Mouse (Mus musculus) megakaryocyte, adult 5-6 weeks (primary cell): Measurements from ENCODE around the gene Ubr4. TPM values are rescaled to one million over a fixed set of nuclear protein-coding genes. Genes with fewer than 3 reads are reported as not detected.
"Not testable (repeated sequence)": the region's sequence is repeated elsewhere in the genome, so short reads cannot be mapped to it uniquely, and the experiment has no call there.

Source experiments
- ATAC-seq: 2 replicates; pipeline ENCODE4 v1.8.0; 2016; ENCODE audit warnings: mild to moderate bottlenecking, inconsistent platforms; ENCODE audit not compliant: poor library complexity, severe bottlenecking
- total RNA-seq, 2 experiments: library from RNA; stranded (forward) in 1 of 2; stranded (reverse) in 1 of 2; fragments of 153-499, 151-499 nt in 1 of 2; fragments of 221-1000, 200-1000 nt in 1 of 2; gene quantifications; 2 replicates each; pipeline versions ENCODE4 v1.2.3 to v1.2.4; 2015 to 2017

Ubr4 gene
- total RNA-seq, 2 experiments from 2014 or later: 49.1 to 59.0 TPM

DNA sequence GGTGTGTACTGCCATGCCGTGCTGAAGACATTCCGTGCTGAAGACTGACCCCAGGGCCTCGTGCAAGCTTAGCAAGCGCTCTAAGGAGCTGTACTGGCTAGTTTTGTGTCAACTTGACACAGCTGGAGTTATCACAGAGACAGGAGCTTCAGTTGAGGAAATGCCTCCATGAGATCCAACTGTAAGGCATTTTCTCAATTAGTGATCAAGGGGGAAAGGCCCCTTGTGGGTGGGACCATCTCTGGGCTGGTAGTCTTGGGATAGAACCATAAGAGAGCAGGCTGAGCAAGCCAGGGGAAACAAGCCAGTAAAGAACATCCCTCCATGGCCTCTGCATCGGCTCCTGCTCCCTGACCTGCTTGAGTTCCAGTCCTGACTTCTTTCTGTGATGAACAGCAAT is 177.8 kb downstream of the Ubr4 start, which contains the start of gene Iffo2:
TSS of gene Iffo2 (plus strand) at position 301 of the 400 bp plus-strand sequence.
- not testable (repeated sequence) for ATAC-seq

- ATAC-seq: no peak
These were observed 179.7 kb downstream of the Ubr4 start for GRCm38 (mm10) chr4:139532081-139532480.

GRCm38 (mm10) chr4:139535127-139535695 is 182.8 kb downstream of the Ubr4 start:
- ATAC-seq: no peak

GRCm38 (mm10) chr4:139535719-139536118 is 183.3 kb downstream of the Ubr4 start:
- ATAC-seq: no peak

GRCm38 (mm10) chr4:139536706-139537105 is 184.3 kb downstream of the Ubr4 start:
- no peak for ATAC-seq

Other genes starting within 250 kb of the Ubr4 start
- gene Minos1, start 221.5 kb upstream of the Ubr4 start, total RNA-seq (2015): 318 and 395 TPM in 2 replicates
- 120 and 123 TPM in 2 replicates for gene Minos1, start 221.5 kb upstream of the Ubr4 start, total RNA-seq (2017)
- gene Capzb, start 159.7 kb upstream of the Ubr4 start, total RNA-seq (2015): 683 and 689 TPM in 2 replicates
- gene Capzb, start 159.7 kb upstream of the Ubr4 start, total RNA-seq (2017): 251 and 275 TPM in 2 replicates
- gene Pqlc2, start 41.9 kb upstream of the Ubr4 start, total RNA-seq (2015): 9.8 and 11.1 TPM in 2 replicates
- 12.8 and 16.1 TPM in 2 replicates for gene Pqlc2, start 41.9 kb upstream of the Ubr4 start, total RNA-seq (2017)
- gene Akr7a5, start 41.9 kb upstream of the Ubr4 start, total RNA-seq (2015): 3.9 and 4.2 TPM in 2 replicates
- gene Akr7a5, start 41.9 kb upstream of the Ubr4 start, total RNA-seq (2017): 5.8 and 7.1 TPM in 2 replicates
- 47.1 and 52.4 TPM in 2 replicates for gene Mrto4, start within 50 bp of the Ubr4 start, total RNA-seq (2015)
- gene Mrto4, start within 50 bp of the Ubr4 start, total RNA-seq (2017): 23.7 and 33.9 TPM in 2 replicates
- gene Emc1, start within 50 bp of the Ubr4 start, total RNA-seq (2015): 13.0 and 14.5 TPM in 2 replicates
- gene Emc1, start within 50 bp of the Ubr4 start, total RNA-seq (2017): 32.3 and 37.8 TPM in 2 replicates
- gene Iffo2, start 177.9 kb downstream of the Ubr4 start, total RNA-seq (2015): 0.83 and 1.6 TPM in 2 replicates
- gene Iffo2, start 177.9 kb downstream of the Ubr4 start, total RNA-seq (2017): 2.1 and 2.7 TPM in 2 replicates